Mouse (Mus musculus): Measurements from ENCODE around the gene Thbs2. TPM values are rescaled to one million over a fixed set of nuclear protein-coding genes. Genes with fewer than 3 reads are reported as not detected.
"Not testable (repeated sequence)": the region's sequence is repeated elsewhere in the genome, so short reads cannot be mapped to it uniquely, and the experiment has no call there.

The Thbs2 gene
- total RNA-seq, 2 experiments from 2014 or later: 10.5 to 12.9 TPM

- no peak for DNase-seq
Measured at GRCm38 (mm10) chr17:14635546-14636323, 58.3 kb downstream of the Thbs2 start.

- DNase-seq: no peak
Measured at GRCm38 (mm10) chr17:14628901-14629300, 65.1 kb downstream of the Thbs2 start.

- peak; percentile 28 for DNase-seq
Measured at GRCm38 (mm10) chr17:14627828-14628338, 66.2 kb downstream of the Thbs2 start.

GRCm38 (mm10) chr17:14624433-14624832, 69.6 kb downstream of the Thbs2 start:
- no peak for DNase-seq

- not testable (repeated sequence) for DNase-seq
Measured at GRCm38 (mm10) chr17:14621006-14621405, 73.0 kb downstream of the Thbs2 start.

- no peak for DNase-seq
Measured at GRCm38 (mm10) chr17:14620037-14620436, 74.0 kb downstream of the Thbs2 start.

GRCm38 (mm10) chr17:14619038-14619437, 75.0 kb downstream of the Thbs2 start:
- no peak for DNase-seq

Other genes with a start within 250 kb of the Thbs2 start
- 1 to 10 TPM in 1 of 2 experiments, under 1 TPM in 1; 0.83 to 2.1 TPM for gene Wdr27, start 248.9 kb upstream of the Thbs2 start, total RNA-seq (2021)
- 1 to 10 TPM; 7.0 to 9.0 TPM for gene 1600012H06Rik, start 248.9 kb upstream of the Thbs2 start, total RNA-seq (2021)

Measured in gastrocnemius, postnatal 25 days (tissue).